Mouse (Mus musculus) monocyte, adult 2 months (primary cell): ENCODE data around the gene Tceal7.
"Not testable (repeated sequence)": the region's sequence is repeated elsewhere in the genome, so short reads cannot be mapped to it uniquely, and the experiment has no call there.

ENCODE experiments used
- DNase-seq, 2 experiments: peaks; one replicate each; pipeline ENCODE4 v3.0.0; 2022; ENCODE audit warnings: low spot score in 2 of 2, low read depth in 1 of 2

The Tceal7 gene

DNA sequence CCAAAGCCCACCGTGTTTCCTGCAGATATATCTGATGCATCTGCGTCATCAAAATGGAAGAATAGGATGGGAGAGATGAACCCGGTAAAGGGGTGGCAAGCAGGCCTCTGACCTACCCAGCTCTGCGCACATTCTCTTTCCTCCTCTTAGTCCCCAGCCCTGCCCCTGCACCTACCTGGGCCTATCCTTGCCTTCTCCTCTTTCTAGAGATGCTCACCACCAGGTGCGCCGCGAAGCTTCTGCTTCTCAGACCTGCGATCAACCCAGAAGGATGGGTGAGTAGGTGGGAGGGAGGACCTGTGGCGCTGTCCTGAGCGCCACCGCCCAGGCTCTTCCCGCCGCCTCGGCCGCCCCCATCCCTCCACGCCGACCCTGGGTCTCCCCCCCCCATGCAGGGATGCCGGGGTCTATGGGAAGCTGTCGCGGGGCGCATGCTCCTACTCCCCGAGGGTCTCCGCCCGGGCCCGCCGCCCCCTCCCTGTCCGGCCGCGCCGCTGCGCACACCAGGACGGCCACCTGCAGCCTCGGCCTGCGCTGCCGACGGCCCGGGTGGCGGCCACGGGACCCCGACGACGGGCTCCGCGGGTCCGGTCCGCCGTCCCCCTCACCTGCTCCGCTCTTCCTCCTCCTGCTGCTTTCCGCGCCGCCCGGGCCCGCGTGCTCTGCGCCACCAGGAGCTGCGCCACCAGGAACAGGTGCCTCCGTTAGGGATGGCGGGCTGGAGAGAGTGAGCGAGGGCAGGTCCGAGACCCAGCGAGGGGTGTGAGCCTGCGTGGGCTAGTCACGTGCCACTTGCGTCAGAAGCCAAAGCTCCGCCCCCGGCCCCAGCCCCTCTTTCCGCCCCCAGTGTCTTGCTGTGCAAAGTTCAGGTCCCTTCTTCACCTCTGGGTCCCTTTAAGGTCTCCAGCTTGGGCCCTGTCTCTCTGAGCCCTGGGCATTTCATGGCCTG, at the start of gene Tceal7, which contains the start of gene Bex1:
Gene Tceal7 (plus strand): TSS at position 51 of the 949 bp plus-strand sequence.
Gene Bex1 (minus strand): TSS at position 785 of the 949 bp plus-strand sequence.
- DNase-seq: not testable (repeated sequence)

DNA sequence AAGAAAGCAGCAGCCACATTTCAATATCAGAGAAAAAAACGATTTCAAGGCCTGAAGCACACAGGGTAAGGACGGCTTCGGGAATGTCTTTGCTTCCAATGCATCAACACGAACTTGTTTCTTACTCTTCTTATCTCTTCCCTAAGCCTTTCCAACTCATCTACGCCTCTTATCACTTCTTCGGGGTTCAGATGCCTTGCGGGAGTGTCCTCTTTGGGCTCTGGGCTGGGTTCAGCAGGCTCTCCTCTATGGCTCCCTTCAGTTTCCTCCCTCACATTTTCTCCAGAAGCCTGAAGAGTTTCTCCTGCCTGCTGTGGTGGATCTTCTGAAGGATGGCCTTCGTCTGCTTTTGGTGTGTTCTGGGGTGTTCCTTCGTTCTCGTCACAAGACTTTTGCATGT, 44.0 kb upstream of the Tceal7 start:
- no peak for DNase-seq

DNA sequence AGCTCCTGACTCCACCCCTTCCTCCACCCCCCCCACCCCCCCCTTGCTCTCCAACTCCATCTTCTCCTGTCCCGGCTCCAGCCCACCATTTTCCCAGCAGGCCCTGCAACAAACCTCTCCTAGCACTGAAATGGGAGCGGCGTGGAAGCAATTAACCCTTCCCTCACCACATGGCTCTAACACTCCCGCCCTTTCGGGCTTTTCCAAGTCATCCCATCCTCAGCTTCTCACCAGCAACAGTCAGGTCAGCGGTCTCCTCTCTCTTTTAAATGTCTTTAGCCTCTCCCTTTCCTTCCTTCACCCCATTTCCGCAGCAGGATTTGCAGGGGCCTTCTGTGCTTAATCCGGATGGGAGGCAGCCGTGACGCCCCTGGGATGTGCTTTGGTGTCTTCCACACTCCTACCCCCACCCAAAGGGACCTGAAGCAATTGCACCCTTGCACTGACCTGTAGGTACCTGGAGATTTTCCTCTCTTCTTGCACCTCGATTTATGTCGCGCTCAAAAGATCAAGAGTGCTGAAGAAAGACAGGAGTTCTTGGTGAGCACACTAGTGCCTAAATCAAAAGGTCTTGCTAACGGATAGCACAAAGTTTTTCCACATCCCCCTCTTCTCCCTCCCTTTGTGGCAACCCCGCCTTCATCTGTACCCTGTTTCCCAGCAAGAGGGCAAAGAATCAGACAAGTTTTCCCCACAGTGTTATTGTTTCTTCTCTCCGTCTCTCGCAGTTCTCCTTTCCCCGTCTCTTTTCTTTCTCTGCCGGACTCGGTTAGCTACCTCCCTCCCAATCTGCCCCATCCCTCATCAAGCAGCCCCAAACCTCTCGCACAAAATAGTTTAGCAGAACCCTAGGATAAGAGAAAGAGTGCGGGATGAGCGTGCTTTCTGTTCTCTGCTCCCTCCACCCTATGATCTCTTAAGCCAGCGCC, 43.1 kb upstream of the Tceal7 start:
- no peak for DNase-seq

DNA sequence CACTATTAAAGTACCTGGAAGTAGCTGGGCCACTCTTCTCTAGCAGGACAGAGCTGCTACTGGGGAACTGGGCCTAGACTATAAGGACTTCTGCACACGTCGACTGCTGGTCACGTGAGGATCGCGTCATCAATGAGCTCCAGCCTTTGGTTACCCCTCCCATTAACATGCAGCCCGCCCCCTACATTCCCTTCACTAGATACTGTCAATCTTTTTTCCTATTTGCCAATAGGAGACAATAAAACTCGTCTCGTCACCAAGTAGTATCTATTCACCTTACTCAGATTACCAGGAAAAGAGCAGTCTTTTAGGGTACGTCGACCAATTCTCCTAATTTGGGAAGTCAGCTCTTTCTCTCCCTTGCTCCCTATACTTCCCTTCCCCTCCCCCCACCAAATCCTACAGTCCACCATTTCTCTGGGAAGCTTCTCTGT, 42.4 kb upstream of the Tceal7 start, which contains the start of gene Tceal8:
Gene Tceal8 (minus strand): TSS at position 225 of the 434 bp plus-strand sequence.
- DNase-seq: peak; percentile 17 to 29

DNA sequence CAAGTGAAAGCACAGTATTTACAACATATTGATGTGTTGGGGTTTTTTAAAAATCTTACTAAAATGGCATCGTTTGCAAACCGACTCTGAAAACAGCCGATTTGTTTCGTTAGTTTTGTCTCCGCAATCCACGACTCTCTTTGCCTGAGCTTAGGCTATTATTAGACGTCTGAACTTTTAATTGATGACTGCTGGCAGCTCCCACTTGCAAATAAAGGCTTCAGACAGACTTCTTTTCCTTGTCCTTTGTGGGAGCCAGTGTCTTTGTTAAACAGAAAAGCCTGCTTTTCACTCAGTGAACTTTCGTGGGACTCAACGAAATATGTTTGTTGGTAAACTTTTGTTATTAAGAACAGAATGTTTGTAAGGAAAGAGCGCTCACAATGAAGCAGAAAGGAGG, 41.8 kb upstream of the Tceal7 start:
- DNase-seq: no peak

DNA sequence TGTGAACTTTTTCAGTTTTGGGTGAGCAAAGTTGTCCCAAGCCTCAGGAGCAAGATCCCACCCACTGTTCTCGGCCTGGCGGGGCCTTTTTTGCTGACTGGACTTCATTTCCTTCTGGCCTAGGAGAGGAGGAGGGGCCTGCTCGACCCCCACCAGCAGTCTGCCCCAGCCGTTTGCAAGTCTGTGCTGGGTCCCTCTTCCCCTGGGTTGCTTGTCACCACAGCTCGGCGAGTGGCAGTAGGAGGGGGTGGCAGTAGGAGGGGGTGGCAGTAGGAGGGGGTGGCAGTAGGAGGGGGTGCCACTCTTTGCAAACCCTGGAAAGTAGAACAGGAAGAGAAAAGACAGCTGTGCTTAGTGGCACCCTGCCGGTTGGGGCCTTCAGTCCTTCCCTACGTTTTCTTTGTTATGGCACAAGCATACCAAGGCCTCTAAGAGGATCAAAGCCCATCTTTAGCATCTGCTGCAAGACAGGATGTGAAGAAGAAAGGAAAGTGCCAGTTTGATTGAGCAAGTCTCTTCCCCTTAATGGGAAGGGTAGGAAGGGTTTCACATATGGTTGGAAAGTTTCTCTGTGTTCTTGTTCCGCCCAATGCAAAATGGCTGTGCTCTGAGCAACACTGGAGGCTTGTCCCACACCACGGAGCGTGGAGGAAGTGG, 33.6 kb upstream of the Tceal7 start:
- no peak for DNase-seq

DNA sequence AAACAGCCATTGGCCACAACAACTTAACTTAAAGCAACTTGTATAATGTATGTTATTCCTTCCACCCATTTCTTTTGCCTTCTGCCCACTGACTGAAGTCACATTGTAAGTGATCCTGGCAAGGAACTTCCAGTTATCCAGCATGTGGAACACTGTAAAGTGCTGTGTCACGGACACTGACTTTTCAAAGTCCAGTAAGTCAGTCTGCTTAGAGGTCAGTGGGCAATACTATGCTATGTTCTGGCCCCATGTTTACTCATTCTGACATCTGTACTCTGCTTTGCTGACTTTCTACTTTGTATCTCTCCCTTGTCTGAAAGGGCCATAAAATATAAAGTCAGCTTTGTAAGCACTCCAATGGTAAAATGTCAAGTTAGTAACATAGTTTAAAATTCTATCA, 31.5 kb upstream of the Tceal7 start:
- no peak for DNase-seq

DNA sequence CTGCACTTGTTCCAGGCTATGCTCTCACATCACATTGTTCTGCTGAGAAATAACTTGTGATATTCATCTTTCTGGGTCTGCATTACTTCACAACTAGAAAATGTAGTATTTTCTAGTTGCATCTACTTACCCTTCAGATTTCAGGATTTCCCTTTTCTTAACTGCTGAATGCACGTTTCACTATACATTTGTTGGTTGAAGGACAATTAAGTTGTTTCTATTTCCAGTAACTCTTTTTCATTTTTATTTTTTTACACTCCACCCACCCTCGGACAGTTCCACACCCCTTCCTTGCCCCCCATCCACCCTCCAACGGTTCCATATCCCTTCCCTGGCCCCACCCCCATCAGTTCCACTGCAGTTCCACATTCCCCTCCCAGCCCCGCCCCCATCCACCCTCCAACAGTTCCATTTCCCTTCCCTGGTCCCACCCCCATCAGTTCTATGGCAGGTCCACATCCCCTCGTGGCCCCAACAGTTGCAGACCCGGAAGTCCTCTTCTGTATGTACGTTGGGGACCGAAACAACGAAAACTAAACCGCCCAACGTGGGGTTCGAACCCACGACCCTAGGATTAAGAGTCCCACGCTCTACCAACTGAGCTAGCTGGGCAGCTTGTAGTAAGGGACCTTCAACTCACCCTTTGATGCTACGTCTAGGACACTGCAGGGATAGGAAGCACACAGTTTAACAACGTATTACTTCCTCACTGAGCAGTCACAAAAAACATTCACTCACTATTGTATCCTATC, 19.2 kb upstream of the Tceal7 start:
- DNase-seq: no peak

DNA sequence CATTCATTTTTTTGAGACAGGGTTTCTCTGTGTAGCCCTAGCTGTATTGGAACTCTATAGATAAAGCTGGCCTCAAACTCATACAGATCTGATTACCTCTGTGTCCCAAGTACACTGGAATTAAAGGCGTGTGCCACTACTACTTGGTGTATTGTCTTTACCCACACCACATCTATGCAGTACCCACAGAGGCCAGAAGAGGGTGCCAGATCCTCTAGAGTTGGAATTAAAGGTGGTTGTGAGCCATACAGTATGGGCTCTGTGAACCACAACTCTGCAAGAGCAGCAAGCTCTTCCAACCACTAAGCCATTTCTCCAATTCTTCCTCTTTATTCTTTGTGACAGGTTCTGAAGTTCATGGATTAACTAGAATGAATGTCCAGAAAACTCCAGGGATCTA, 17.7 kb upstream of the Tceal7 start:
- DNase-seq: peak in 1 of 2 experiments; percentile 2

DNA sequence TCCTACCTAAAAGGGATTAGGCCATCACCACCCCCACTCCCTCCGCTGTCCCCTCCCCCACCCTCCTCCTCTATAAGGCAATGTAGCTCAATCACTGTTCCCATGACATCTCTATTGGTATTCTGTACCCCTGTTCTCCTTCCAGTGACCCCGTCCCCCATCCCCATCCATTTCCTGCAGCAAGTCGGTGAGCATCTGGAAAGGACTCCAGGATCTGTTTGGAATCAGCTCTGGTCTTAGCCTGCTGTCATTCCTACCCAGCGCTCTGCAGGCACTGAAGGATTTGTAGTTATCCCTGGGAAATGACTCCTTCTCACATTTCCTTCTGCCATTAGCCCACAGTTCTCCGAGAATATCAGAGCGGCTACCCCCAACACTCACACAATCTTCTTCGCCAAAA, 11.3 kb upstream of the Tceal7 start:
- DNase-seq: no peak

DNA sequence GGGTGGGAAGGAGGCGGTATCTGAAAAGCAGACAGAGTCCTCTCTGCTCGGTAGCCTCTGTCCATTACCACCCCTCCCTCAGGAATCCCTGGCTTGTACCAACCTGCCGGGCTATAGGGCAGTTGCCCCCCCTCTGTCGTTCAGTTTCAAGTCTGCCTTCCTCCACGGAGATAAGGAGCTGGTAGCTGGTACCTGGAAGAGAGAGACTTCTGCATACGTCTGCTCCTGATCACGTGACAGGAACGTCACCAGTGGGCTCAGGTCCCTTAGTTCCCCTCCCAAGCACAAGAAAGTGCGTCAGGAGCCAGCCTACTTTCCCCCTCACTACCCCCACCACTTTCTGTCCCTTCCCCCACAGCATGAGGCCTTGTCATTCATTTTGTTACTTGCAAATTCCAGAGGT, 10.9 kb upstream of the Tceal7 start, which contains the start of gene Tceal5:
Gene Tceal5 (minus strand): TSS at position 213 of the 403 bp plus-strand sequence.
- DNase-seq: no peak

DNA sequence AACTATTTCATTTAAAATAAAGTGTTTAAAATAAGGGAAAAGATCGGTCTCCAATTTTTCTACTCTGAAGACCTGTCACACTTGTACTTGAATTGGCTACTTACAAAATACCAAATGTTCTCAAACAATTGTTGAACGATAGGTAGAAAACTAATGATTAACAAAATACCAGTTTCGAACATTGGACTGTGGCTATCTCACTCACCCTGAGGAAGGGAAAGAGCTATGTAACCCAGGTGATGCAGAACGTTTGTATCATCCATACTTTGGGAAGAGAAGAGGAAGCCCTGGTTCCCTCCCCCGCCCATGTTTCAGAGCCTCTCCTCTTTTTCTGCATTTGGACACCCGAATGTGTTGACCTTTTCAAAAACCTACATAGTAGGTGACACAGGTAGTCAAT, 10.2 kb upstream of the Tceal7 start:
- DNase-seq: no peak

DNA sequence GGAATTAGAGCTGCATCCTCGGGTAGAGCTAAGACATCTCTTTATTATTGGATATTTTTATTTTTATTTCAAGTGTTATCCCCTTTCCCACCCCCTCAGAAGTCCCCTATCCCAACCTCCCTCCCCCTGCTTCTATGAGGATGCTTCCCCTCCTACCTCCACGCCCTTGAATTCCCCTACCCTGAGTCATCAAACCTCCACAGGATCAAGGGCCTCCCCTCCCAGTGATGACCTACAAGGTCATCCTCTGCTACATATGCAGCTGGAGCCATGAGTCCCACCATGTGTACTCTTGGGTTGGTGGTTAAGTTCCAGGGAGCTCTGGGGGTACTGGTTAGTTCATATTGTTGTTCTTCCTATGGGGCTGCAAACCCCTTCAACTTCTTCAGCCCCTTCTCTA, 1.2 kb upstream of the Tceal7 start:
- DNase-seq: no peak

DNA sequence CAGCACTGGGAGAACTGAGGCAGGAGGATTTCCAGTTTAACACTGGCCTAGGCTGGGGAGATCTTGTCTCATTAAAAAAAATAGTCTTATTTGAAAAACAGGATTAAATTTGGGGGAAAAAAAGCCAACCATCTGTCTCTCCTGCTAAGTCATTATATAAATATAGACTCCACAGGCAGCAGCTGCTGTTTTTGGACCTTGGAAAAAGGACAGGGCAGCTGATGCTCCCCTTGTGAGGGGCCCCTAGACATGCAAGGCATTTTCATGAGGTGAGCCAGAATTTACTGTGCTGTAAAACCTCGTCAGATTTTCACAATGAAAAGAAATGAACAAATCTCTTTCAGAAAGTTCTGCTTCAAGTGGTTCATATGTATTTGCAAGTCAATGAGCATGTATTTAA, 1.7 kb downstream of the Tceal7 start:
- no peak for DNase-seq

DNA sequence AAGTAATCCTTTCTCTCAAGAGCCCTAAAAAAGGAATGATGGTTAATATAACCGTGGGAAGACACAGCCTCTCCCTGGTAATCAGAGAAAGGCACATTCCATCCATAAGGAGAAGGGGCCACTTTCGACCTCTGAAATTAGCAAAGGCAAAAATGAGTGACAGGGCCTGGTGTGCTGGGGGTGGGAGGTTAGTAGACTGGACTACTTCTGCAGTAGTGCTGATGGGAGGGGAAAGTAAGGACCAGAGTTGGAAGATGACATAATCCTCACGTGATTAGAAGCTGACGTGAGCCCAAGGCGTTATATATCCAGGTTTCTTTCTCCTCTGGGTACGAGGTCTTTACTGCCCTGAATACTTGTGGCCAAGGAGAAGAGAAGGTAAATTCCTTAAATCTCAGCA, 9.1 kb downstream of the Tceal7 start:
- DNase-seq: no peak

DNA sequence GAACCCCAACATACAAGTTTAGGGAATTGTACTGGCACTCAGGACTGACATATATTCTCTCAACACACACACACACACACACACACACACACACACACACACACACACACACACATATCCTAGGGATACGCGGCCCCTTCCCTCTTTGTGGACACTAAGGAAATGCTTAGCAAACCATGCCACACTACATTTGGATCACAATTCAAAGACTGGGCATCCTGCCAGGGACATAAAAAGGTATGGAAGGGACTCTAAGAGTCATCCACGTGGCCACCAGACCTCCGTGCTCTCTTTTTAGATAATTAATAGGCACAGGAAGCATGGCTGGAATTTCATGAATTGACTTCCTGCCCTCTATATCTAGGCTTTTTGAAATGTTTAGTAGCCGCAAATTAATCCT, 13.2 kb downstream of the Tceal7 start:
- DNase-seq: no peak

DNA sequence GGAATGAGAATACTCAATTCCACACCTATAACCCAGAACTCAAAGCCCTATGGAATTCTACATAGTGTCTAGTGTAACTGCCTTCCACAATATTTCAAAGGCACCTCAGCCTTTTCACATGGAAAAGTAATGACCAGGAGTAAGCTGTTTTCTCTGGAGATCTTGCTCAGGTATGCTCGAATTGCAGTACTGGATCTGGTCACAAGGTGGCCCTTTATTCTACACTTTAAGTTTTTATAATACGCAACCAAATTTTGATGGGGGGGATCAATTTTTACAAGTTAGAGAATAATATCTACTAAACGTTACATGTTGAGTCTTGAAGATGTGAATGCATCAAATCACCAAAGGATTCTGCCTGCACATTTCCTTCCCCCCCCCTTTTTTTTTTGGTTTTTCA, 23.5 kb downstream of the Tceal7 start:
- no peak for DNase-seq

DNA sequence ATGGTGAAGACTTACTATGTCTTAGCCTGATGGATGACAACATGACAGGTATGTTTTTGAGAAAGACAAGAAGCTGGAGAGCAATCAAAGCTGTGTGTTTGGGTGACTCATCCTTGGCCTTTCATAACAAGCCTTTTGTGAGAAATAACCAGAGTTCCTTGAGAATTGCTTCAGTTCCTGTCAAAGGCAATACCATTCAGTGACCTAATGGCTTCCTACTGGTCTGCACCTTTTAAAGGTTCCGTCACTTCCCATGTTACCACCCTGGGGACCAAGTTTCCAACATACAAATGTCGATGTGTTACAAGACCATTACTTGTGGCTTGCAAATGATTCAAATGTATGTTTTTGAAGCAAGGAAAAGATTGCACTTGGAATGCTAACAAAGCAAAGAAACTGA, 28.6 kb downstream of the Tceal7 start:
- no peak for DNase-seq

DNA sequence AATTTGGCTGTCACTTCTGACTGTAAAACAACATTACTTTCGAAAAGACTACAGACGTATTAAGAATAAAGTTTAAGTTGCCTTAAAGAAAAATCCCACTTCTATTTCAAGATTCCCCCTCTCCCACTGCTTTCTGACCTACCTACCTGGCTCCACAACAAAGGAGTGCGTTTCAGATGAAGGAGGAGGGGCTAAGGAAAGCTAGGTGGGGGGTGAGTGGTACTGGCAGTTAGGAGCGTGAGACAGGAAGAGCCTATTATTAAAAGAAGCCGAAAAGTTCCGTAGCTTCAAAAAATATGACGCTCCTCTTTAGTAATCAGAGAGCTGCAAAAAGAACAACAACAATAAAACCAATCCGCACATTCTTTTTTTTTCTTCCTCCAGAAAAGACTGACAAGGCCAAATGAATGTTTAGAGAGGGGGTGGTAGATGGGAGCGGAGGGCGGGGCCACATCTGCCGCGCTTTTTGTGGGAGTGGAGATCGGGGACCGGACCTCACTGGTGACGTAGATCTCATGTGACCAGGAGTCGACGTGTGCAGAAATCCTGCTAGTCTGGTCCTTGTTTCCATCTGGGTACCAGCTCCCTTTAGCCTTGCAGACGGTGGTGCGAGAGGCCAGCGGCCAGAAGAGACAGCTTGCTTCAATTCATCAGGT, 30.1 kb downstream of the Tceal7 start, which contains the start of gene Tceal9:
Gene Tceal9 (plus strand): TSS at position 506 of the 656 bp plus-strand sequence.
- DNase-seq: peak; percentile 1 to 17
